Mouse (Mus musculus) megakaryocyte, embryonic 14.5 days (primary cell): ENCODE results near the gene Fadd. TPM values are rescaled to one million over a fixed set of nuclear protein-coding genes. Genes with fewer than 3 reads are reported as not detected.

Experiments
- H3K27me3 ChIP-seq: replicated peaks from 2 replicates; pipeline ENCODE3; 2012; ENCODE audit warnings: inconsistent platforms
- H3K36me3 ChIP-seq: replicated peaks from 2 replicates; pipeline ENCODE3; 2012; ENCODE audit warnings: low read length, inconsistent platforms, mixed read lengths
- H3K4me1 ChIP-seq: 2 replicates; pipeline ENCODE4 v1.6.1; 2012; ENCODE audit warnings: inconsistent platforms
- H3K4me3 ChIP-seq: replicated peaks from 2 replicates; pipeline ENCODE3; 2012; ENCODE audit warnings: moderate library complexity, mild to moderate bottlenecking, inconsistent platforms
- H3K9me3 ChIP-seq: 2 replicates; pipeline ENCODE4 v1.6.1; 2012; ENCODE audit warnings: inconsistent platforms
- FLI1 ChIP-seq: IDR thresholded peaks from 2 replicates; pipeline ENCODE4 v1.6.1; 2012; ENCODE audit warnings: low read length, inconsistent platforms, mixed read lengths
- GATA1 ChIP-seq: IDR thresholded peaks from 3 replicates; pipeline ENCODE4 v1.6.1; 2012; ENCODE audit warnings: mixed read lengths, low read length, inconsistent platforms, borderline replicate concordance
- polyA plus RNA-seq: library from polyadenylated mRNA; stranded (reverse); fragments of >175 nt; gene quantifications from 2 replicates; pipeline ENCODE4 v1.2.3, GENCODE M21; 2012; ENCODE audit warnings: low replicate concordance; ENCODE audit not compliant: insufficient read depth

Fadd gene
- polyA plus RNA-seq, 1 experiment: 5.7 TPM

GRCm38 (mm10) chr7:144581559-144582283, 542 bp downstream of the Fadd start:
- Histone ChIP-seq H3K4me3 (peak overlapping the region; percentile 98), H3K4me1 (peaks cover 91% of the 10 kb centered on the region), H3K27me3 (no peaks in the 10 kb centered on the region), H3K9me3 (no peaks in the 10 kb centered on the region), H3K36me3 (peaks cover 54% of the 10 kb centered on the region)
- no peak for TF ChIP-seq FLI1
- 0 out of 3 replicates have a peak, but pooled peaks have one; percentile 55 for TF ChIP-seq GATA1

- TF ChIP-seq FLI1: no peak
- TF ChIP-seq GATA1: no peak
- peaks cover 87% of the 10 kb centered on the region for H3K4me1 ChIP-seq
- H3K36me3 ChIP-seq: peaks cover 52% of the 10 kb centered on the region
These were observed 4.4 kb downstream of the Fadd start for GRCm38 (mm10) chr7:144577876-144578275.

GRCm38 (mm10) chr7:144572234-144572633, 10.0 kb downstream of the Fadd start:
- TF ChIP-seq GATA1 (no peak), FLI1 (no peak)
- peaks cover 1% of the 10 kb centered on the region for H3K27me3 ChIP-seq
- H3K4me3 ChIP-seq: no peak overlapping the region
- peaks cover 82% of the 10 kb centered on the region for H3K4me1 ChIP-seq
- no peaks in the 10 kb centered on the region for H3K9me3 ChIP-seq
- H3K36me3 ChIP-seq: peaks cover 30% of the 10 kb centered on the region

More at GRCm38 (mm10) chr7:144577876-144578275, 4.4 kb downstream of the Fadd start:
- H3K9me3 ChIP-seq: no peaks in the 10 kb centered on the region
- H3K4me3 ChIP-seq: peak overlapping the region; percentile 76
- H3K27me3 ChIP-seq: peaks cover 1% of the 10 kb centered on the region

GRCm38 (mm10) chr7:144571598-144571997, 10.7 kb downstream of the Fadd start:
- H3K9me3 ChIP-seq: no peaks in the 10 kb centered on the region
- H3K27me3 ChIP-seq: peaks cover 3% of the 10 kb centered on the region
- peaks cover 24% of the 10 kb centered on the region for H3K36me3 ChIP-seq
- H3K4me1 ChIP-seq: peaks cover 82% of the 10 kb centered on the region
- no peak overlapping the region for H3K4me3 ChIP-seq
- no peak for TF ChIP-seq GATA1
- no peak for TF ChIP-seq FLI1

DNA sequence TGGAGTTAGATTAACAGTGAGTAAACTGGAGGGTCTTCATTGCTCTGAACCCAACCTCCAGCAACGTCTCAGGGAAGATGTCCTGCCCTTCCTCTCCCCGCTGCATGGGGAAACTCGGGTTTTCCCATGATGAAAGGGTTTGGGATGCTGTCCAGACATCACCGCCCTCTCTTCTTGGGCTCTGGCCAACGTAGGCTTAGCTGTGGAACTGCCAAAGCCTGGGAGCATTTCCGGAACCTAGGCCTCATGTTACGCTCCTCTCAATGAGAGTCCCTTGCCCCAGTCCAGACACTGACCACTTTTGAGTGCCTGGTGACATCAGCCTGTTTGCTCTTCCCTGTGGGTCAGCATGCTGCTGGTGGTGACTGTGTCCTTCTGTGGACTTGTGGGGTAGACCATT, 12.8 kb downstream of the Fadd start:
- Histone ChIP-seq H3K9me3 (no peaks in the 10 kb centered on the region), H3K4me3 (no peak overlapping the region), H3K36me3 (peaks cover 11% of the 10 kb centered on the region), H3K27me3 (peaks cover 13% of the 10 kb centered on the region), H3K4me1 (peaks cover 83% of the 10 kb centered on the region)
- TF ChIP-seq GATA1 (no peak), FLI1 (no peak)

- TF ChIP-seq GATA1 (no peak), FLI1 (no peak)
- Histone ChIP-seq H3K9me3 (no peaks in the 10 kb centered on the region), H3K36me3 (peaks cover 9% of the 10 kb centered on the region), H3K27me3 (peaks cover 21% of the 10 kb centered on the region), H3K4me3 (no peak overlapping the region), H3K4me1 (peaks cover 87% of the 10 kb centered on the region)
These were observed 14.2 kb downstream of the Fadd start for GRCm38 (mm10) chr7:144568091-144568490.

- no peak for TF ChIP-seq GATA1
- TF ChIP-seq FLI1: no peak
- Histone ChIP-seq H3K4me3 (peak overlapping the region; percentile 63), H3K4me1 (peaks cover 86% of the 10 kb centered on the region), H3K36me3 (peaks cover 9% of the 10 kb centered on the region), H3K9me3 (no peaks in the 10 kb centered on the region), H3K27me3 (peaks cover 28% of the 10 kb centered on the region)
These were observed 15.2 kb downstream of the Fadd start for GRCm38 (mm10) chr7:144566921-144567682.

GRCm38 (mm10) chr7:144563456-144564155, 18.7 kb downstream of the Fadd start:
- peaks cover 85% of the 10 kb centered on the region for H3K4me1 ChIP-seq
- no peaks in the 10 kb centered on the region for H3K9me3 ChIP-seq
- peaks cover under 1% of the 10 kb centered on the region for H3K36me3 ChIP-seq
- H3K4me3 ChIP-seq: peak overlapping the region; percentile 3
- H3K27me3 ChIP-seq: peaks cover 35% of the 10 kb centered on the region
- no peak for TF ChIP-seq FLI1
- no peak for TF ChIP-seq GATA1

DNA sequence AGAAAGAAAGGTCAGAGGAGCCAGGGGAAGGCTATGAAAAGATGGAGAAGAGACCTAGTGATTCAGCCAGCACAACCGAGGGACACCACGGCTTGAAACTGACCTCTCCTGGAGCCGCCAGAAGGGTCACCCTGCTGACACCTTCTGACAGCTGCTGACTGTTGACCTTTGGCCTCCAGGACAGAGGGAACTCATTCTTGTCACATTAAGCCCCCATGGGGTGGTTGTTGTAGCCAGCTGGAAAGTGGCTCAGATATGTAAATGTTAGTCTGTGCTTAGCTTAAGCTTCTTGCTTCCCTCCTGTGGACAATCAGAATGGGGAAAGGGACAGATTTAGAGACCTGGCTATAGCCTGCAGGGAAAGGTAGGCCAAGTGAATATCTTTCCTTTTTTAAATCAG, 20.2 kb downstream of the Fadd start:
- Histone ChIP-seq H3K4me3 (no peak overlapping the region), H3K27me3 (peaks cover 35% of the 10 kb centered on the region), H3K9me3 (no peaks in the 10 kb centered on the region), H3K4me1 (peaks cover 85% of the 10 kb centered on the region), H3K36me3 (no peaks in the 10 kb centered on the region)
- TF ChIP-seq FLI1 (no peak), GATA1 (no peak)

DNA sequence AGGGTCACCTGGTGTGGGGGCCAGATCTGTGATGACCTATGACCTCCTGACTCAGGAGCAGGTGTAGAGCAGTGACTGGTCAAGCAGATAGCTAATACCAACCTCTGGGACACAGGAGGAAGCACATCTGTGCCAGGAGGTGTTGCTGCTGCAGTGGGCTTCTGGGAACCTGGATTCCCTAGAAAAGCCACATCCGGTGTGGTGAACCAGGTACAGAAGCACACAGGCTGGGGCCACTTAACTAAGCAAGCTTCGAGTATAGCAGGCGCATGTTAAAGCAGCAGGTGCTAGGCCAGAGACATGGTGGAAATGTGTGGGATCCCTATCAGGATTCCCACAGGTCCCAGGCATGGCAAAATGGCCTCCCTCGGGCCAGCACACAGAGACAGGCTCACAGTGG, 21.7 kb downstream of the Fadd start:
- no peak for TF ChIP-seq FLI1
- TF ChIP-seq GATA1: no peak
- Histone ChIP-seq H3K4me3 (no peak overlapping the region), H3K27me3 (peaks cover 29% of the 10 kb centered on the region), H3K9me3 (no peaks in the 10 kb centered on the region), H3K4me1 (peaks cover 84% of the 10 kb centered on the region), H3K36me3 (no peaks in the 10 kb centered on the region)
